Mouse (Mus musculus): ENCODE measurements at regions not wholly inside any gene's neighbourhood (a gene's known extent, or its start where the extent isn't known, plus 50 kb on each side); places are given as distances from the start of the nearest gene placed in this dataset.
"Not testable (repeated sequence)": the region's sequence is repeated elsewhere in the genome, so short reads cannot be mapped to it uniquely, and the experiment has no call there.

- CTCF ChIA-PET: no interaction called here
- POLR2A ChIA-PET: no interaction called here
Measured at GRCm38 (mm10) chr15:11518565-11518964, 119.1 kb upstream of the Tars start.

- POLR2A ChIA-PET: interaction anchor here in 1 of 4 experiments (1.0 kb wide), 1 partner anchor 15 kb away, joined by 3 read pairs; no protein-coding TSS in a partner anchor
- CTCF ChIA-PET: interaction anchor here in 1 of 4 experiments (0.7 kb wide), 1 partner anchor 16 kb away, joined by 3 read pairs; no protein-coding TSS in a partner anchor
Measured at GRCm38 (mm10) chr15:11517892-11518291, 118.4 kb upstream of the Tars start.

GRCm38 (mm10) chr15:11505076-11505639, 105.7 kb upstream of the Tars start:
- CTCF ChIA-PET: interaction anchor here in 1 of 4 experiments (0.7 kb wide), 1 partner anchor 532 kb away, joined by 4 read pairs; no protein-coding TSS in a partner anchor

GRCm38 (mm10) chr15:11496436-11496835, 97.0 kb upstream of the Tars start:
- CTCF ChIA-PET: no interaction called here
- POLR2A ChIA-PET: no interaction called here

More at GRCm38 (mm10) chr15:11505076-11505639, 105.7 kb upstream of the Tars start:
- POLR2A ChIA-PET: no interaction called here

GRCm38 (mm10) chr15:11489116-11489515, 89.7 kb upstream of the Tars start:
- ChIA-PET CTCF (no interaction called here), POLR2A (no interaction called here)

GRCm38 (mm10) chr15:11487268-11487783, 87.9 kb upstream of the Tars start:
- CTCF ChIA-PET: no interaction called here

GRCm38 (mm10) chr15:11483916-11484315, 84.5 kb upstream of the Tars start:
- ChIA-PET CTCF (no interaction called here), POLR2A (no interaction called here)

More at GRCm38 (mm10) chr15:11487268-11487783, 87.9 kb upstream of the Tars start:
- POLR2A ChIA-PET: no interaction called here

GRCm38 (mm10) chr15:11479166-11479944, 79.9 kb upstream of the Tars start:
- CTCF ChIA-PET: no interaction called here
- POLR2A ChIA-PET: no interaction called here

GRCm38 (mm10) chr15:11476248-11476647, 76.8 kb upstream of the Tars start:
- ChIA-PET POLR2A (interaction anchor here in 1 of 4 experiments (1.6 kb wide), 1 partner anchor 15 kb away, joined by 4 read pairs; no protein-coding TSS in a partner anchor), CTCF (no interaction called here)

GRCm38 (mm10) chr15:11463341-11463740, 63.9 kb upstream of the Tars start:
- ChIA-PET POLR2A (no interaction called here), CTCF (no interaction called here)

GRCm38 (mm10) chr15:11461575-11461974, 62.1 kb upstream of the Tars start:
- CTCF ChIA-PET: not testable (repeated sequence)
- POLR2A ChIA-PET: interaction anchor here in 3 of 4 experiments (0.6 to 1.4 kb wide), 9 partner anchors 10 to 844 kb away, joined by 3 to 8 read pairs (median 4); partner anchors contain the start of gene Tars (in 2 of the 3)

GRCm38 (mm10) chr15:11459306-11459705, 59.8 kb upstream of the Tars start:
- ChIA-PET CTCF (no interaction called here), POLR2A (interaction anchor here in 1 of 4 experiments (0.9 kb wide), 1 partner anchor 578 kb away, joined by 4 read pairs; no protein-coding TSS in a partner anchor)

- POLR2A ChIA-PET: no interaction called here
- CTCF ChIA-PET: no interaction called here
Measured at GRCm38 (mm10) chr15:11457278-11457677, 57.8 kb upstream of the Tars start.

- CTCF ChIA-PET: no interaction called here
- POLR2A ChIA-PET: no interaction called here
Measured at GRCm38 (mm10) chr15:11455982-11456381, 56.5 kb upstream of the Tars start.

- CTCF ChIA-PET: no interaction called here
- POLR2A ChIA-PET: no interaction called here
Measured at GRCm38 (mm10) chr15:11455366-11455785, 55.9 kb upstream of the Tars start.

GRCm38 (mm10) chr15:11453997-11454396, 54.5 kb upstream of the Tars start:
- CTCF ChIA-PET: no interaction called here
- POLR2A ChIA-PET: no interaction called here

GRCm38 (mm10) chr15:11451635-11452034, 52.2 kb upstream of the Tars start:
- POLR2A ChIA-PET: interaction anchor here in 1 of 4 experiments (0.6 to 1.4 kb wide), 2 partner anchors 10 to 33 kb away, joined by 3 read pairs; no protein-coding TSS in a partner anchor

More at GRCm38 (mm10) chr15:11451635-11452034, 52.2 kb upstream of the Tars start:
- CTCF ChIA-PET: no interaction called here

All from embryonic stem cell, embryonic (primary cell).